Mouse (Mus musculus) embryo, embryonic 10 days (tissue): ENCODE results near the gene Drd5.
A peak's percentile ranks its signal among the peaks of the same experiment; 100 is the strongest.

ENCODE experiments used
- DNase-seq: peaks from one replicate; pipeline ENCODE4 v3.0.0-alpha.2; 2015; ENCODE audit warnings: low spot score

Drd5 gene

GRCm38 (mm10) chr5:38350351-38350929, 31.3 kb downstream of the Drd5 start:
- DNase-seq: peak; percentile 75

- no peak for DNase-seq
Measured at GRCm38 (mm10) chr5:38356927-38357326, 37.8 kb downstream of the Drd5 start.

- no peak for DNase-seq
Measured at GRCm38 (mm10) chr5:38359716-38360115, 40.5 kb downstream of the Drd5 start.

- DNase-seq: no peak
Measured at GRCm38 (mm10) chr5:38364396-38364795, 45.2 kb downstream of the Drd5 start.

GRCm38 (mm10) chr5:38365521-38365920, 46.4 kb downstream of the Drd5 start:
- no peak for DNase-seq

GRCm38 (mm10) chr5:38366650-38367470, 47.7 kb downstream of the Drd5 start:
- peak; percentile 67 for DNase-seq

- DNase-seq: no peak
Measured at GRCm38 (mm10) chr5:38371308-38371707, 52.1 kb downstream of the Drd5 start.
